Mouse (Mus musculus) spleen, postnatal 14 days (tissue): ENCODE data around the gene Mrpl10.
A peak's percentile ranks its signal among the peaks of the same experiment; 100 is the strongest.

Experiments used
- DNase-seq, 2 experiments: peaks; one replicate each; pipeline ENCODE4 v3.0.0; 2021 to 2022; ENCODE audit warnings: low spot score in 2 of 2

Mrpl10 gene

DNA sequence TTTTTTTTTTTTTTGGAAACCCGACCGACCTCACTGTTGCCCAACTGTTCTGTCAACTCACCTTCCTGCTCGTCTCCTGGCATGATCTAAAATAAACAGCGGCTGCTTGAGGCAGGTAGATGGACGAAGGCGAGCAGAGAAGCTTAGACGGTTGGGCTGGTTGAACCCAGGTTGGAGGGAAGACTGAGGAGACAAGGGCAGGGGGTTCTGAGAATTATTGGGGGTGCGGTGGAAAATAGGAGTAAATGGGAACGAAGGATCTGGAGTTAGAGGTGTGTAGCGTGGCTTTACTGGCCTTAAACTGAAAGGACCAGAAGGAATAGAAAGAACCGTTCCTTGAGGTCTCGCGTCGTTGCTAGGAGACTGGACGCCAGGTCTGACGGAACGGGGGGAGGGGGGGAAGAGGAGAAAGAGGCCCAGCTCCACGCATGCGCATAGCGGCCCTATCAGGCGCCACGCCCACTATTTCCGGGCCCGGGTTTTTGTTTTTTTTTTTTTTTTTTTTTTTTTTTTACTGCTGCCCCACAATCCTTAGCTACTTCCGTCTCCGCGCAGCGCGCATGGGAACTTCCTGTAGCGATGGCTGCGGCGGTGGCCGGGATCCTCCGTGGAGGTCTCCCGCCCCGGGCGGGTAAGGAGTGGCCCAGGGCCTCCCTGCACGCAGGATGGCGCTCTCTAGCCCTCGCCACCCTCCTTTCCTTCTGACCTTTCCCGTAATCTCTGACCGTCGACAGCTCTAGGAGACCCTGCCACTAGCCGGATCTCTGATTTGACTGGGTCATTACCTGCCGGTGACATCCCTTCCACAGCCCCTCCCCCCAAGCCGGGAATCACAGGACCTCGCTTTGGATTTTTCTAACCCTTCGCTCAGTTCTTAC lies at the start of gene Mrpl10, which contains the start of gene Lrrc46:
TSS of gene Mrpl10 (plus strand) at position 539 of the 878 bp plus-strand sequence.
TSS of gene Lrrc46 (minus strand) at position 386 of the 878 bp plus-strand sequence.
- peak; percentile 77 to 87 for DNase-seq

DNA sequence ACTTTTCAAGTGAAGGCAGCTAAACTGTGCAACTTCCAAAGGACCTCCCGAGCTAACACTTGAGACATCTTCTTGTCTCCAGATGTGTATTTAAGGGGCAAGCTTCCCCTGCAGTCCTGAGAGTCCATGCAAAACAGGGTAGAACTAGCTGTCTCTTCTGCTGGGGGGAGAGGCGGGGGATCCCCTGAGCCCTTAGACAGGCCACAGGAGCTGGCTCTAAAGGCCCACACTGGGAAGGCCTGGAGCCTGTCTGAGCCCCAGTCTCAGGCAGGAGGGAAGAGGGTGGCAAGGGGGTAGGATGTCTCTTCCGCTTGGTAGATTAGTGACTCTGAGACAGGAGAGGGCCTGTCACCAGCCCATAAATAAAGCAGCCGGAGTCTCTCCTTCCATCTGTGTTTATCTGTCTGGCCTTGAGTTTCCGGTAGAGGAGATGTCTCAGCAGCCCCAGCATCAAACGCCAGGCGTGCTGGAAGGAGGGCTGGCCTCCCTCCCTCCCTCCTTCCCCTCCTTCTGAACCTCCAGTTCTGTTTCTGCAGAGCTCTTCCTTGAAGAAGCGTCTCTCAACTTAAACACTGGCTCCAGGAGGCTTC lies 48.5 kb upstream of the Mrpl10 start:
- DNase-seq = no peak

DNA sequence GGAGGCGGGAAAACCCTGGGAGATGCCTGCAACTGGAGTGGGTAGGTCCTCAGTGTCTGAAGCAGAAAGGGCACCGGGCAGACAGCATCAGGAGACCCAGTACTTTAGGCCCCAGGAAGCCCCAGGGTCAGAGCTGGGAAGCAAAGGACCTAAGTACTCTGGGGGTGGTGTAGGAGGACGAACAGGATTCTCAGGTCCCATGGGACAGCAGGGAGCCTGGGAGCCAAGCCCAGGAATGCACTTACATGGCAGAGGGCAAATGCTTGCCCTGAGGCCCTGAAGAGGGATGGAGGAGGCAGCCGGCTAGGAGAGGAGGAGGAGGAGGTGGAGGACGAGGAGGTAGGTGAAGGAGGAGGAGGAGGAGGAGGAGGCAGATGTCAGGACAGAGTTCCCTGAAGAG lies 46.3 kb upstream of the Mrpl10 start:
- no peak for DNase-seq

DNA sequence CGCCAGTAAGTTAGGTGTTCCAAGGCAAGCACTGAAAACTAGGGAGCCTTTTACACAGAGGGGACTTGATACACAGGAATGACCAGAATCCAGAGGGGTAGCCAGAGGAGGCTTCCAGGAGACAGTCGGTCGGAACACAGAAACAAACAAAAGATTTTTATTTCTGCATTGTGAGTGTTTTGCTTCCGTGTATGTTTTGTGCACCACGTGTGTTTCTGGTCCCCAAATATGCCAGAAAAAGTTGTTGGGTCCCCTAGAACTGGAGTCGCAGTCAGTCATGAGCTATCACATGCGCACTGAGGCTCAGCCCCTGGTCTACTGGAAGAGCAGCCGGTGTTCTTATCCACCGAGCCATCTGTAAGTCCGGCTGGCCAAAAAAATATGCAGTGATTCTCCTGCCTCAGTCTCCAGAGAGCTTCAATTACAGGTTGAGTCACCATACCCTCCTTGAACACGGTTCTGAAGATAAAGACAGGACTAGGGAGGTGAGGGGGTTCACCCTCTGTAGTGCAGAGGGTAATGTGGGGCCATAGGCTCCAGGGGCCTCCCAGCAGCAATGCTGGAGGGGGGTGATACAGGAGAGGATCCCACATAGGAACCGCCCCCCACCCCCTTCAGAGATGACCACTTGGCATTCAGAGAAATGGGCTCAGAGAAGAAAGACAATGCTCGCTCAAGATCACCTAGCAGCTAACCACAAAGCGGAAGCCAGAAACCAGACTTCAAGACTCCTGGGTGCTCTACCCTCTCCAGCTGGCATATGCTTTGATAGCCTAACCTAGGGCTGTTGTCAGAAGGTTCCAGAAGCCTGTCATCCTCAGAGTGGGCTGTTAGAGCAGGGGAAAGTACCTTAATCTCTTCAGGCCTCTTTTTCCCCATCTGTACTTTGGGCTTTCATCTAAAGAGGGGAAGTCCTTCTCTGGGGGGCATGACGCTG lies 45.3 kb upstream of the Mrpl10 start:
- DNase-seq = no peak

DNA sequence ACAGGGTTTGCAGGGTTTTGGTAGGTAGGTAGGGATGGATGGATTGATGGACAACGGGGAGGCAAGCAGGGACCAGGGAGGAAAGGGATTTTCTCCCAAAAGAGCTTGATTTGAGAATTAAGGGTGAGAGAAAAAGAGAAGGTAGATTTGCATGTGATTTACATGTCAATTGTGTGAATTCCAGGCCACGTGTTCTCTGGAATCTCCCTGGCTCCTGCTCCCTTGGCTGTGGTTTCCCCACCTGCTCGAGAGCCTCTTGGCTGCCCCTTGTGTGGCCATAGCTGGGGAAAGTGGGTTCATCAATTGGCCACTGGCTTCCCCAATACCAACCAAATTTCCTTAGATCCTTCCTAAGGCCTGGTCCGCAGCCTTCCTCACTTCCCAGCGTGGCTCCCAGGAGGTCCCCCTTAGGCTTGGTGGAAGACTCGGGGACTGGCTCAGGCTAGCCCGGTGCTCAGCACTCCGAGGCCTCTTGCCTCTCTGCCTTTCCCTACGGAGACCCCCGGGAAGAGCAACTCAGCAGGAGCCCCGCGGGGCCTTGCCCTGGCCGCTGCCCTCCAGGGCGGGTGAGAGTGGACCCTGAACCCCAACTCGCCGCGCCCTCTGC lies 44.5 kb upstream of the Mrpl10 start:
- DNase-seq = no peak

DNA sequence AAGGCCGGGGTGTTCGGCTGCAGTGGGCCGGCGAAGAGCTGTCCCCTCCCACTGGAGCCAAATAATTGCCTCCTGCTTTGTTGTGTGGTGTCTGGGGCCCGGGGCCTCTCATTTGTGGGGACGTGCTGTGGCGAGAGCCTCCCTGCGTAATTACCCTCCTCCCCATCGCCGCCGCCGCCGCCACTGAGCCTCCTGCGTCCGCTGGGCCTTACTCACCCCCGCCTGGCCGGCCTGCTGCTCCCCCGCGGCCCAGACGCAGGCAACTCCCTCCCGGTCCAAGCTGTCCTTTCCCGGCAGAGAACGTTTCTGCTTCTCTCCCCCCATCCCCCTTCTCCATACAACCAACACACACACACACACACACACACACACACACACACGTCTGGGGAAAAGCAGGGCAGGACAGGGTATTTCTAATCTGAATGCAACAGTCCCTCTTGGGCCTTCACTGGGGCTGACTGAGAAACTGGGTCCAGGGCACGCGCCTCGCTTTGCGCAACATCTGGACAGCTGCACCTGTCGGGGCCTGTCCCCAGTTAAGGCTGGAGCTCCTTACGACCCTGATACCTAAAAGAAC lies 43.9 kb upstream of the Mrpl10 start:
- DNase-seq = no peak

DNA sequence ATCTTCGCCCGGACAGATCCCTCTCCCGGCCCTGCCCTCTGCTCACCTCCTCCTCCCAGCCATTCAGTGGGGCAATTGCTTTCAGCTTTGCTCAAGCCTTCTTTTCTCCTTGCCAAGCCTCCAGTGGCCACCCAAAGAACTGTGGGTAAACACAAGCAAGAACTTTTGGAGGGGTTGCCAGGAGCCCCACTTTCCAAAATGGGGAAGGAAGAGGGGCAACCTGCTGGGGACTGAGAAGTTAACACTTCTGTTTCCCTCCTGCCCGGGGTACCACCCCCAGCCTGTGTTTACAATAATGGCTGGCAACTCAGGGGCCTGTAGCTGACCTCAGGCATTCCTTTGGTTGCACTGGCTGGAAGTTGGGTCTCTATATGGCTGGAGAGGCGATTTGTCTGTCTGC lies 38.2 kb upstream of the Mrpl10 start:
- DNase-seq = no peak

DNA sequence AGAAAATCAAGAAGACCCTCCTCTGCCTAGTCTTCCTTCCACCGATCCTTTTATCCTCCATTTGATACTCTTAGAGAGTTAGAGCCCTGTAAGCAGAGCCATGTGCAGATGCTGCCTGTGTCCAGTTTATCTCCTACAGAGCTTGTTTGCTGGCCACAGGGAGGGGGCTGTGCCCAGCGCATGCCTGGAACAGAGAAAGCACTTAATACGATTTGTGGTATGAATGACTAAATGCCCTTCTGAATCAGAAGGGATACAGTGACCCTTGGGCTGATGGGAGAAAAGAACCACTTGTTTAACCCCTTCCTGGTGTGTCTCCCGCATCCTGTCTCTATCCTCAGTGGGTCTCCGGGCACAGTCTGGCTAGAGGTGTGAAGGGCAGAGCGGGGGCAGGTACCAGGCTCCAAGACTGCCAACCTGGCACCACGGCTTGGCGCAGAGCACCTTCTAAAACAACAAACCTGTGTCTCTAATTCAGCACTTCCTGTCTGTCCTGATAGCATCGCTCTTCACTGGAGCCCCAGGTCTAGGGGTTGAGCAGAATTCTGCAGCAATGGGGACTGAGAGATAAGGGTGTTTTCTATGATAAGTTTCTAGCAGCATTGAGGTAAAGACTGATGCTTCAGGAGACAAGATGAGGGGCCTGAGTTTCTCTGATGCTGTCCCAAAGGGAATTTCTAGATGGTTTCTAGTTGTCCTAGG lies 34.1 kb upstream of the Mrpl10 start:
- DNase-seq = no peak

DNA sequence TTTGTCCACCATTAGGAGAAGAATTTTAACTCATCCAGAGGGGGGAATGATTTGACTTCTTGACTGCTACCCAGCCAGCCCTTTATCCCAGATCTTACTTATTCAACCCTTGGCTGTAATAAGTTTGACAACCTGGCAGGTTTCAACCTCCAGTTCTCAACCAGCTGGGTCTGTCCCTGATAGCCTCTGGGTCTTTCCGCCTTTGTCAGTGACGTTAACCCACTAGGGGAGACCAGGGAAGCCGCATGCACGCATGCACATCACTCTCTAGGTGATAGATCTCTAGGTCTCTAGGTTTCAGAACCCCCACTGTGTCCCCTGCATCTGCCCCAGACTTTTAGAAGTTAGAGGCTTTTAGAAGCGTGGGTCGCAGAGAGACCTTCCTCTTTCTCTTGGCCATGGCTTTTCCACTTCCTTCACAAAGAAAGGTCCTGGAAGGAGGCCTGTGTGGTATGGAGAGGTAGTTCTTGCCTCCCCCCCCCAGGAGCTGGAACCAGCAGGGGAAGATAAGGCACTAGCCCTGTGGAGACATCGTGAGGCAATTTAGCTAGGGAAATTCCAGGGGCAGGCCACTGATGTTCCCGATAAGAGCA lies 32.1 kb upstream of the Mrpl10 start:
- no peak for DNase-seq

DNA sequence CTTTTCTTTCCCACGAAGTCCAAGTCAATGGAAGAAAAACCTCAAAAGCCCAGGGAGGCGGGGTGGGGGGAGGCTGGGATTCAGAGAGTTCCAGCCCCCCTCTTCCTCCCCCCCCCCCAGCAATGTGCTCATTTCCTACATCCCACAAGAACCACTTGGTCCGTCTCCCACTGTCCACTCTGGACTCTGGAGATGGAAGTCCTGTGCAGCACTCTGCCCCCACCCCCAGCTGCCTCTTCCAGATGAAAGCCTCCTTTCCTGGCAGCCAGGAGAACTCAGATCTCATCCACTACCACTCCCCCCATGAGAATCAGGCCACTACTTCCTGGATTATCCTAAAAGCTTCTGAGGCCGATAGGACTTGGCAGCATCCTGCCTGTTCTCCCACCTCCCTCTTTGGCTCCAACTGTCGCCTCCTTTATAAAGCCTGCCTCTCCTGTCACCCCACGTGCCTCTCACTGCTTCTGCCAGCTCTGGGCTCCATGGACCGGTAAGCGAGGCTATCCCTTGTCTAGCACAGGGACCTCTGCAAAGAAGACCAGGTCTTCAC lies 28.2 kb upstream of the Mrpl10 start, which contains the start of gene Sp6:
TSS of gene Sp6 (plus strand) at position 274 of the 550 bp plus-strand sequence.
- no peak for DNase-seq

DNA sequence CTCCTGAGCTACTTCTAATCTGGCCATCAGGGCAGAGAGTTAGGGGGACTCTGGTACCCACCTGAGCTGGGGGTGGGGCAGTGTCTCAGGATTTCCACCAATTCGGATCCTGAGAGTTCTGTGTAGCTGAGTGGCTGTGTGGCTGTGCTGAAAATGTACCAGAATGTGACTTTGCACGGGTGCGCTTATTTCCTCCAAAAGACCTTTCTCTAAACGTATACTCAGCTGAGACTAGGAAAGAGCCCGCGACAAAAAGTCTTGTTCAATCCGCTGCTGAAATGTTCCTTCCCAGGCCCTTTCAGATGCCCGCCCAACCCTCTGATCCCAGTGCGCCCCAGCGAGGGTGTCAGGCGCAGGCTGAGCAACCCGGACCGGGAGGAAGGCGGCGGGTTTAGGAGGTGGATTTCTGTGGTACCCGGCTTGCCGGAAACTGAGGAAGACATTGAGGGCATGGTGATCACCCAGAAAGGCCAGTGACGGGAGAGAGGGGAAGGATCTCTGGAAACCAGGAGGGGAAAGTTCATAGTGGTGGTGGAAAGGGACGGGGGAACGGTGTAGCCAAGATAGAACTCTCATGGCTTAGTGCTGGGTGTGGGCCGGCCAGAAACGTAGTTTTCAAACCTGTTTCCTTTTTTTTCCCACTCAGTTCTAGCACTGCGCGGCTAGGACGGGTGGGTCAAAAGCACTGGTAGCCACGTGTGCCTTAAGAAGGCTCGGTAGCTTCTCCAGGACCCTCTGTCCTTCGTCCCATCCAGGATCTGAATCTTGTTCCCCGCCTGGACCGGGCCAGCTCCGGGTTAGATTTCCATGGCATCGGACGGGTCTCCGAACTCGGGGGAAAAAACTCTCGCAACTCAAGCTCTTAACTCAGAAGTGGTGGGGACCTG lies 23.4 kb upstream of the Mrpl10 start:
- DNase-seq = no peak

DNA sequence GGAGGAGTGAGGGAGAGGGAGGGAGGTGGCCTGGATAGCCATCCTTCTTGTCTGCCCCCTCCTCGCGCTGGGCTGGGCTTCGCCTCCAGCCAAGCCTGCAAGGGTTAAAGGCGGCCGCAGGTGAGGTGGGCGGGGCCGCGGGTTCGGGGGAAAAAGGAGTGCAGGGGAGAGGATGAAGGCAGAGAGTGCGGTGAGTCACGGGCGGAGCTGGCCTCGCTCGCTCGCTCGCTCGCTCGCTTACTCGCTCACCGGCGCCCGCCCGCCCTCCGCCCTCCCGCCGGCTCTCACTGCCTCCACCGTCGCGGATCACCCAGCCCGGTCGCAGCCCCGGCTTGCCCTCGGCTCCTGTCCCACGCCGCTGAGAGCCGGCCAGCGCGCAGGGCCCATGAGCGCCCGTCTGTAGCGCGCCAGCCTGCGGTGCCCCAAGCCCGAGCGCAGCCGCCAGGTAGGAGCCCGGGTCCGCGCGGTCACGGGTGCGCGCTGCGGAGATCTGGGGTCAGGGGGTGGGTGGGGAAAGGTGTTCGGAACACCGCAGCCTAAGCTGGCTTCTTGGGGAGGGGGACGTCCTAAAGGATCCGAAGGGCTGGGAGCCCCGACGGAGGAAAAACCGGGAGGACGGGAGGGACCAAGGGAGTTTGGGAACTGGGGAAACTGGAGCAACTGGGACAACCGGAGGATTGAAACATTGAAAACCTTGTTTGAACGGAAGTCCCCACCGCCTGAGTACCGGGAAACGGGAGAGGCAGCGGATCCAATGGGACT lies 22.6 kb upstream of the Mrpl10 start:
- DNase-seq = no peak

DNA sequence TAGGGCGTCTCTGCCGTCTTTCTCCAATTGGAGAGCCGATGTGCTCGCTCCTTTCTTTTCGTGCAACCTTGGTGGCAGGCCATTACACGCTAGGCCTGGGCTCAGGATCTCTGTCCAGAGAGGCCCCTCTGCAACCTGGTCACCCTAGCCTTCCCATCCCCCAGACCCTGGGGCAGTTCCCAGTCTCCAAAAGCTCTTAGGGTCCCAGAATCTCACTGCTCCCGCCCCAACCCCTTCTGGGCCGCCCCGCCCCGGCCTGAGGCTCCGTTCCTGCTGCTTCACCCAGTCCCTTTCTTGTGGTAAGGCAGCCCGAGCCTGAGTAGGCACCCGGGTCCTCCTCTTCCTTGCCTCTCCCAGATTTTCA lies 22.0 kb upstream of the Mrpl10 start:
- no peak for DNase-seq

DNA sequence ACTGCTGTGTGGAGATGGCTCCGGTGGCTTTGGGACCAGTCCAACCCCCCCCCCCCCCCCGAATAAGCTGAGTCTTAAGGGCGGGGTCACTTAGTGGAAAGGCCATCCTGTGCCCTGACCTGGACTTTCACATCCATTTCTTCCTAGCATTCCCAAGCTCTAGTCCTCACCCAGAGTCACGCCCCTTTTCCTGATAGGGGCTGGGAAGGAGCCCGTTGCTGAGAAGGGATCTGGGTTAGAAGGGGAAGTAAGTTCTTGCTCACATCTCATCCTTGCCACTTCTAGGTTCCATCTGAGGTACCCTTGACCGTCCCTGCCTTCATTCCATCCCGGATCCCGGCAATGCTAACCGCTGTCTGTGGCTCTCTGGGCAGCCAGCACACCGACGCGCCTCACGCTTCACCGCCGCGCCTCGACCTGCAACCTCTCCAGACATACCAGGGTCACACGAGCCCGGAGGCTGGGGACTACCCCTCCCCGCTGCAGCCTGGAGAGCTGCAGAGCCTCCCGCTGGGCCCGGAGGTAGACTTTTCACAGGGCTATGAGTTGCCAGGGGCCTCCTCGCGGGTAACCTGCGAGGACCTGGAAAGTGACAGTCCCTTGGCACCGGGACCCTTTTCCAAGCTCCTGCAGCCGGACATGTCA lies 20.1 kb upstream of the Mrpl10 start:
- no peak for DNase-seq

DNA sequence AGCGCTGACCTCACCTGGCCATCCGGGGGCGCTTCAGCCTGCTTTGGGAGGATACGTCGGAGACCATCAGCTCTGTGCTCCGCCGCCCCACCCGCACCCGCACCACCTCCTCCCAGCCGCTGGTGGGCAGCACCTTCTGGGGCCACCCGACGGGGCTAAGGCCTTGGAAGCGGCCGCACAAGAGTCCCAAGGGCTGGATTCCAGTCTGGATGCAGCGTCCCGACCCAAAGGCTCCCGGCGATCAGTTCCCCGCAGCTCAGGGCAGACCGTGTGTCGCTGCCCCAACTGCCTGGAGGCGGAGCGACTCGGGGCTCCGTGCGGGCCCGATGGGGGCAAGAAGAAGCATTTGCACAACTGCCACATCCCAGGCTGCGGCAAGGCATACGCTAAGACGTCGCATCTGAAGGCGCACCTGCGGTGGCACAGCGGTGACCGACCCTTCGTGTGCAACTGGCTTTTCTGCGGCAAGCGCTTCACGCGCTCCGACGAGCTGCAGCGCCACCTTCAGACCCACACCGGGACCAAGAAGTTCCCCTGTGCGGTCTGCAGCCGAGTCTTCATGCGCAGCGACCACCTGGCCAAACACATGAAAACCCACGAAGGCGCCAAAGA lies 19.4 kb upstream of the Mrpl10 start:
- DNase-seq = peak; percentile 54 to 71

DNA sequence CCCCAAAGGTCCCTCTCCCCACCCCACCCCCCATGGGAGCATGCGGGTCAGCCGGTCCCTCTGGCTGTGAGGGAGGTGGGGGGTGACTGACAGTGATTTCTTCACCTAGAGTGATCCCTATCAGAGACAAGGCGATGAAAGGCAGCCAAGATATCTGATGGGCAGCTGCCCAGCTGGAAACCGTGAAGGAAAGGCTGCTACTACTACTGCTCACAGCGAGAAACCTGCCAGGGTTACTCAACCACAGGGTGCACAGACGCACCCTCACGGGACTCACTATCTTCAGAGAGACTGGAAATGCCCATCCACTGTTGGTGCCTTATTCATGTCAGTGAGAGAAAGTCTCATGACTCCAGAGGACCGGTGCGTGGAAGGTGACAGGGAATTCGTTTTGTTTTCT lies 16.4 kb upstream of the Mrpl10 start:
- no peak for DNase-seq

DNA sequence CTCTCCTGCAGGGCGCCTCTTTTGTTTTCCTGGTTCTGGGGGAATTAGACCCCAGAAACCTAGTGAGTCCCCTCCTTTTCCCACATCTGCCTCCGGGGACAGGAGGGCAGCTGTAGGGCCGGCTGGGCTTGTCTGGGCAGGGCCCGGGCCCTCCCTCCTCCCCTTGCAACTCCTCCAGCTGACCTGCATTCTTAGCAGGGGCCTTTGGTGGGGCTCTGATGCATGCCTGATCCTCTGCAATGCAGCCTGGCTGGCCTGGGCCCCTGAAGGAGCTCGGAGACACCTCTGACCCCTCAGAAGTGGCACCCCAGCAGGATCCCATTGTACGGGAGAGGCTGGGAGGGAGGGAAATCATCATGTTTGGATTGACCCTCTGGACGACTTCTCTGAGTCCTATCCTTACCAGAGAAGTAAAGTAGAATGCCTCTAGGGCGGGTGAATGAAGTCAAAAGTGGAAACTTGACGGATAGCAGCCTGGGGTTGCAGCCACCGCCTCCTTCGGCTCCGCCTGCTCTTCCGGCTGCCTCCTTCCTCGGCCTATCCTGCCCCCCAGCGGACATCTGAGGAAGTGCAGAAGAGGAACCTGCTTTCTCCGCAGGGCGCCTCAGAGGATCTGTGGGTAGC lies 15.5 kb upstream of the Mrpl10 start:
- peak; percentile 73 to 89 for DNase-seq
